Mouse (Mus musculus) myocyte (in vitro differentiated cells): ENCODE results near the gene Adamts13.

Experiments
- MAX ChIP-seq: IDR thresholded peaks from one replicate; pipeline ENCODE4 v1.6.1; 2011; ENCODE audit warnings: low read depth, mild to moderate bottlenecking, control low read depth
- MYOG ChIP-seq, 3 experiments: IDR thresholded peaks; one replicate each; pipeline ENCODE4 v1.6.1; 2011; ENCODE audit warnings: control low read depth in 2 of 3, low read depth in 2 of 3, mild to moderate bottlenecking in 2 of 3; ENCODE audit not compliant: insufficient read length in 2 of 3, control insufficient read depth in 1 of 3, insufficient read depth in 1 of 3
- POLR2A ChIP-seq: IDR thresholded peaks from one replicate; pipeline ENCODE4 v1.6.1; 2011; ENCODE audit warnings: low read depth, mild to moderate bottlenecking, control low read depth, moderate library complexity; ENCODE audit not compliant: insufficient read length

DNA sequence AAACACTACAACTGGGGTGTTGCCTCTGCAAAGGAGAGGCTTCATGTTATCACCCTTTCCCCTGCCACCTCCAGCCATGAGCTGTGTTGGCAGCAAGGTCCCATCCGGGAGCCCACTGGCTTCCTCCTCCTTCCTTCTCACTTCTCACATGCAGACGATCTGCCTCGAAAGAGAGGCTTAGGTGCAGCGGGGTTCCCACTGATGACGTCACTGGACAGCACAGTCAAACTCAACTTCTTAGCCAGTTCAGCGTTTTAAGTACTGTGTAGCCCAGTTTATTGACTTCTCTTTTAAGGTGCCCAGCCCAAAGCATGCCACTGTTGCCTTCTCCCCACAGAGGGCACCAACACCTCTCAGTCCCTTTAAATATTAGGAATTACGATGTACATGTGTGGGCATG, 34.5 kb downstream of the Adamts13 start:
- TF ChIP-seq POLR2A = no peak
- TF ChIP-seq MAX = no peak
- no peak for TF ChIP-seq MYOG (IDR thresholded peaks at IDR 0.05; ENCODE audit: control insufficient read depth in 1 of 3, insufficient read depth in 1 of 3, insufficient read length in 2 of 3, low read depth in 2 of 3)
